8 mouse cellular contexts compared by ENCODE assay signal in the genomic region with DNA sequence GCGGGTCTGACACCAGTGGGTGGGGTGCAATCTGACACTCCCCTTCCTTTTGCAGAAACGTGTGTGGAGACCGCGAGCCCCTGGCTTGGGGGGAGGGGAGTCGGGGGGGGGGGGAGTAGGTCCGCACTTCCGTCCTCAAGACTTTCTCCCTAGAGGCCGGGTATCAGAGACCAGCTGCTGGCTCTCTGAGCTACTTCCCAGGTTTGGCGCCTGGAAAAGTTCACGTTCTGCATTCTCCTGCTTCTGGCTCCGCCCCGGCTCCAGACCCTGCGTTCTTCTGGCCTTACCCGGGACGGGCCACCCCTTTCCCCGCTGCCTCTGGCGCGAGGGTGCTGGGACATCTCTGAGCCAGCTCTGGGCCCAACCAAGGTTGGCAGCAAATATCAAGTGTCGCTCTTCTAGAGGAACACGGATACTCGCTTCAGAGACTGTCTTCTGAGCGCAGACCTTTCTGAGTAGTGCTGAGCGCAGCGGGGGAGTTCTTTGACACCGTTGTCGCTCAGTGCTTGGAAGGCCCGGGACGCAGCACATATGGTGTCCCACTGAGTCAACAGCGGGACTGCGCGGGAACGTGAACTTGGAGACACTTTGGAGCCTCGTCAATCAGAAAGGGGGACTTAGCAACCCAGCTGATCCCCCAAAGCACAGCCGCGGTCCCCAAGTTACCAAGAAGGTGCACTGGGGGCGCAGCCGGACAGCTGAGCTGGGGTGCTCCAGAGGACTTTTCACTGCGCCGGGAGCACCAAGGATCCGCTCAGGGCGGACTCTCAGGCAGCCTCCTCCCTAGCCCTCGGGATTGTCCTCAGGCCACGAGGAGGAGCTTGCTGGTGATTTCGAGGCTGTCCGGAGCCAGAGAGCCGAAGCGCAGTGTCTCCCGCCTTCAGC. TPM values are rescaled to one million over a fixed set of nuclear protein-coding genes. Genes with fewer than 3 reads are reported as not detected.
DNase-seq lines count a peak whose midpoint lies in the region; ATAC-seq lines count a peak whose summit lies in the region.

A gene (plus strand): TSS at position 126 of the 885 bp plus-strand sequence.

- peak within 1 kb of the TSS; percentile 62 for H3K9ac ChIP-seq in intestine, embryonic 16.5 days (ENCODE audit: low read depth, low read length)
- H3K9ac ChIP-seq in neural tube, embryonic 12.5 days, result peak within 1 kb of the TSS; percentile 35; the same call in 1 of the 2 replicates

- H3K36me3 ChIP-seq in intestine, embryonic 16.5 days (ENCODE audit: control insufficient read depth, insufficient read depth, low read length), result no peaks in the 10 kb centered on the region
- no peaks in the 10 kb centered on the region for H3K36me3 ChIP-seq in neural tube, embryonic 12.5 days

- DNase-seq in frontal cortex, postnatal 36 days (ENCODE audit: low spot score in 2 of 2), result peak; percentile 1 to 2
- DNase-seq in frontal cortex, postnatal 10 days (ENCODE audit: low spot score in 2 of 2), result no peak
- peak; percentile 51 for DNase-seq in embryo, embryonic 10 days (ENCODE audit: low spot score)
- peak; percentile 95 for DNase-seq in heart, adult 11 months
- DNase-seq in lung, adult 18-20 months, result peak; percentile 18 to 20
- DNase-seq in cerebellum, adult 9-10 months, result no peak

- no peak within 1 kb of the TSS for H3K27ac ChIP-seq in intestine, embryonic 16.5 days (ENCODE audit: low read length)
- no peak within 1 kb of the TSS for H3K27ac ChIP-seq in neural tube, embryonic 12.5 days

- no peaks in the 10 kb centered on the region for H3K4me1 ChIP-seq in intestine, embryonic 16.5 days (ENCODE audit: control insufficient read depth, insufficient read depth, low read length)
- H3K4me1 ChIP-seq in neural tube, embryonic 12.5 days, result no peaks in the 10 kb centered on the region

- H3K9me3 ChIP-seq in intestine, embryonic 16.5 days (ENCODE audit: control insufficient read depth, low read length), result no peaks in the 10 kb centered on the region
- no peaks in the 10 kb centered on the region for H3K9me3 ChIP-seq in neural tube, embryonic 12.5 days

- 16% methylated on average over 47 of the region's 48 CpGs for WGBS in intestine, embryonic 16.5 days
- 18% methylated on average over 46 of the region's 48 CpGs for WGBS in neural tube, embryonic 12.5 days

- H3K27me3 ChIP-seq in intestine, embryonic 16.5 days (replicated peaks; ENCODE audit: control insufficient read depth, insufficient read depth, low read length), result peaks cover 22% of the 10 kb centered on the region
- peaks cover 38% of the 10 kb centered on the region for H3K27me3 ChIP-seq in neural tube, embryonic 12.5 days (replicated peaks)

- peak; percentile 68 for ATAC-seq in intestine, embryonic 16.5 days
- ATAC-seq in neural tube, embryonic 12.5 days (ENCODE audit: low FRiP score, low read depth), result peak; percentile 74

- H3K4me2 ChIP-seq in intestine, embryonic 16.5 days (ENCODE audit: low read depth, low read length), result peak within 1 kb of the TSS; percentile 77
- peak within 1 kb of the TSS; percentile 73 for H3K4me2 ChIP-seq in neural tube, embryonic 12.5 days (replicated peaks)

- peak within 1 kb of the TSS; percentile 50 for H3K4me3 ChIP-seq in intestine, embryonic 16.5 days (ENCODE audit: low read length)
- peak within 1 kb of the TSS; percentile 35 for H3K4me3 ChIP-seq in neural tube, embryonic 12.5 days

RNA-seq across cellular contexts. Expression of the gene that starts here (rescaled TPM):
- polyA plus RNA-seq in intestine, embryonic 16.5 days (2015; fragmentation: Nextera tagmentation; extraction: Ambion mirVana), result 4.0 TPM in 2 replicates
- polyA plus RNA-seq in neural tube, embryonic 12.5 days (2016; fragmentation: Nextera tagmentation; extraction: Ambion mirVana), result 1.2 and 1.3 TPM in 2 replicates

Comparison
In these comparisons a context has a peak if more than half of its experiments do, and no peak if none do; other contexts are left out.
1. DNase-seq: peak in frontal cortex, postnatal 36 days (2 of 2), embryo, embryonic 10 days (single experiment), heart, adult 11 months (single experiment) and lung, adult 18-20 months (2 of 2); none in frontal cortex, postnatal 10 days (0 of 2) and cerebellum, adult 9-10 months (single experiment).